Mouse (Mus musculus) thymus, adult 2 months (tissue): ENCODE measurements around the gene Fer1l4. TPM values are rescaled to one million over a fixed set of nuclear protein-coding genes. Genes with fewer than 3 reads are reported as not detected.

Experiments
- DNase-seq: peaks from one replicate; pipeline ENCODE4 v3.0.0; 2021
- H3K27ac ChIP-seq: fragments of 200-500 bp; 2 replicates; pipeline ENCODE4 v1.5.1; 2012; ENCODE audit warnings: low read length, control low read depth; ENCODE audit not compliant: control insufficient read depth, insufficient read depth
- H3K27me3 ChIP-seq: fragments of 200-500 bp; 2 replicates; pipeline ENCODE4 v1.6.1; 2012; ENCODE audit warnings: mild to moderate bottlenecking, low read length, moderate library complexity, mixed read lengths; ENCODE audit not compliant: control insufficient read depth, insufficient read depth
- H3K36me3 ChIP-seq: fragments of 200-500 bp; 2 replicates; pipeline ENCODE4 v1.6.1; 2012; ENCODE audit warnings: mild to moderate bottlenecking, low read length, moderate library complexity; ENCODE audit not compliant: control insufficient read depth, insufficient read depth
- H3K4me1 ChIP-seq: fragments of 200-500 bp; replicated peaks from 2 replicates; pipeline ENCODE4 v1.6.1; 2012; ENCODE audit warnings: low read length; ENCODE audit not compliant: control insufficient read depth, insufficient read depth
- H3K4me3 ChIP-seq: fragments of 200-500 bp; 2 replicates; pipeline ENCODE4 v1.5.1; 2012; ENCODE audit warnings: mild to moderate bottlenecking, low read length, control low read depth, moderate library complexity; ENCODE audit not compliant: control insufficient read depth, insufficient read depth
- CTCF ChIP-seq: fragments of 200-500 bp; IDR thresholded peaks from 2 replicates; pipeline ENCODE4 v1.5.1; 2012; ENCODE audit warnings: mild to moderate bottlenecking, control low read depth, low read length, moderate library complexity, borderline replicate concordance; ENCODE audit not compliant: control insufficient read depth, poor library complexity, insufficient read depth; ENCODE audit errors: extremely low read depth
- POLR2A ChIP-seq: fragments of 200-500 bp; IDR thresholded peaks from 2 replicates; pipeline ENCODE4 v1.6.1; 2012; ENCODE audit warnings: mild to moderate bottlenecking, low read length, control low read depth, moderate library complexity; ENCODE audit not compliant: control insufficient read depth, poor library complexity, insufficient read depth; ENCODE audit errors: extremely low read depth
- WGBS: fragments of 180-500 bp; shearing (Covaris S2); methylation state at CpG from one replicate; pipeline ENCODE4 v1.1.7; 2018; 5-methylcytosine and 5-hydroxymethylcytosine counted together
- polyA plus RNA-seq: library from polyadenylated mRNA; depleted of rRNA; stranded (reverse); fragments of >200 nt; gene quantifications from 2 replicates; pipeline ENCODE4 v1.2.3, GENCODE M21; 2012

Gene Fer1l4
- polyA plus RNA-seq, 1 experiment = 0.22 TPM

DNA sequence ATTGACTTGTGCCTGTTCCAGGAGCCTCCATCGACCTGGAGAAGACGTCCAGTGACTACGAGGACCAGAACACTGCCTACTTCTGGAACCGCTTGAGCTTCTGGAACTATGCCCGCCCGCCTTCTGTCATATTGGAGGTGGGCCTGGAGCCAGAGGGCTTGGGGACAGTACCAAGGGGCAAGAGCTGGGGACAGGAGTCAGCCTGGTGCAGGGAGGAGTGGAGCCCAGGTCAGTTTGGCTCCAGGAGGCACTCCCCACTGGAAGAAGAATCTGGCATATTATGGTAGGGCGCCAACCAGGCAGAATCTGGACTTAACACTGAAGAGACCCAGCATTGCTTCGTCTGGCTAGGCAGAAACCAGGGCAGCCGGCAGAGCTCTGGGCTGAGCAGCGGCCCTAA lies 15.2 kb upstream of the Fer1l4 start:
- no peak for TF ChIP-seq CTCF
- no peak for TF ChIP-seq POLR2A
- Histone ChIP-seq H3K27me3 (no peaks in the 10 kb centered on the region), H3K27ac (no peak overlapping the region), H3K36me3 (peaks cover 9% of the 10 kb centered on the region), H3K4me3 (no peak overlapping the region), H3K4me1 (peaks cover 5% of the 10 kb centered on the region)
- WGBS = 98% methylated on average over 10 of the region's 10 CpGs
- no peak for DNase-seq

DNA sequence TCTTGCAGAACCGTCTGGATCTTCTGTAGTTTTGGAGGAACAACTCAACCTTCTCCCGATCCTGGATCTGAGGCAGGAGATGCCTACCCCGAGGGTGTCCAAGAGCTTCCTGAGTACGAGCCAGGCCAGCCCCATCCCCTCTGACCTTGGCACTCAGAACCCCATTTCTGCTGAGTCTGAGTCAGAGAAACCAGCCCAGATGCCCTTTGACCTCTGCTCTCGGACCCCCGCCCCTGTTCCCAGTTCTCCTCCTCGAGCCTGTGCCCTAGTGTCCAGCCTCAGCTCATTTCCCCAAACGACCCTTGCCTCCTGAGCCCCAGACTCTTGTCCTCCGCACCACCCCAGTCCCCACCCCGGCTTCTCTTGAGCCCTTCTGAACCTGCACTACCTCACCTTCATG lies 13.4 kb upstream of the Fer1l4 start:
- Histone ChIP-seq H3K36me3 (no peaks in the 10 kb centered on the region), H3K4me1 (peaks cover 5% of the 10 kb centered on the region), H3K4me3 (no peak overlapping the region), H3K27ac (no peak overlapping the region), H3K27me3 (no peaks in the 10 kb centered on the region)
- TF ChIP-seq CTCF = no peak
- 70% methylated on average over 10 of the region's 10 CpGs for WGBS
- DNase-seq = no peak

DNA sequence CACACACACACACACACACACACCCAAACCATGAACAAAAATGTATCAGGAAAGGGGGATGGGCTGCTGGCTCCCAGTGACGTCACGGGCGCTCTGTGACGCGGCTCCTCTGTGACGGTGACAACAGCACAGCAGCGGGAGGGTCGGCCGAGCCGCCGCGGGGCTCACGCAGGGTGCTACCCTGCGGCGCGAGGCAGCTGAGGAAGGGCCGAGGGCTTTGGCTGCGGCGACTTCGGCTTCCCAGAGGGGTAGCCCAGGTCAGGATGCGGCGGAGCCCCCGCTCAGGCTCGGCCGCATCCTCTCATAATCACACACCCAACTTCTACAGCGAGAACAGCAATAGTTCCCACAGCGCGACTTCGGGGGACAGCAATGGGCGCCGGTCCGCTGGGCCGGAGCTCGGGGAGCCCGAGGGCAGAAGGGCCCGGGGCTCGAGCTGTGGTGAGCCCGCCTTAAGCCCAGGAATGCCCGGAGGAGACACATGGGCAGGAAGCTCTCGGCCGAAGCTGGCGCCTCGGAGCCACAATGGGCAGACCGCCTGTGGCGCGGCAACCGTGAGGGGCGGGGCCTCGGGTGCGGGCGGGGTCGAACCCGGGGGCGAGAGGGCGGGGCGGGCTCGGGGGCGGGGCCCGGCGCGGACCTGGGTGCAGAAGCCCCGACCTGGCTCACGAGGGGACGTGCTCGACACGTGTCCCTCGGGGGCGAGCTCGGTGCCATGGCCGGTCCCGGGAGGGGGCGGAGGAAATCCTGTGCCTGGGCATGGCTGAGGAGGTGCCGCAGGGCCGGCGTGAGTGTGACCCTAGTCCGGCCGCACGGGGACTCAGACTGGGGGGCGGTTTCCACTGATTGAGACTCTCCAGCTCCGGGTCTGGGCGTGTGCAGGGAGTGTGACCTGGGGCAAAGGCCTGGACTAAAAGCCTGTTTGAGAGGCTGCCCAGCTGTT lies 12.6 kb upstream of the Fer1l4 start, which contains the start of gene Spag4:
Gene Spag4 (plus strand): TSS at position 77 of the 943 bp plus-strand sequence.
- TF ChIP-seq POLR2A = no peak
- no peak for TF ChIP-seq CTCF
- H3K27me3 ChIP-seq = no peaks in the 10 kb centered on the region
- H3K27ac ChIP-seq = no peak within 1 kb of the TSS
- no peaks in the 10 kb centered on the region for H3K36me3 ChIP-seq
- peak; percentile 77 for DNase-seq
- H3K4me1 ChIP-seq = peaks cover 5% of the 10 kb centered on the region
- H3K4me3 ChIP-seq = peak within 1 kb of the TSS; percentile 72
- WGBS = under 1% methylated on average over 80 of the region's 81 CpGs

DNA sequence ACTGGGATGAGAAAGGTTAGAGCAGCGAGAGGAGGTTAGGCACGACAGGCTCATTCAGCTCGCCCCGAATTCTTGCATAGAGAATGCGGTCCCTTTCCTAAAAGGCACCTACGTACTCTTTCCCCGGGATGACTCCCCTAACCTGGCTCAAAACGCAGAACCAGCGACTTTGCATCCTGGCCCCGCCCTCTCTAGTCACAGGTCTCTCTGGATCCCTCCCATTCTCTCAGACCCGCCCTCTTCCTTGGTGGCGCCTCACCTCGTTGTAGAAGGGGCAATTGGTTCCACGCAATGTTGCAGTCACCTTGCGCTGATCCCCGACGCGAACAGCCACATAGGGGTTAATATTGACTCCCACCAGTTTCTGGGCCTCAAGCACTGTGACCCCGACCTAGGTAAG lies 4.8 kb downstream of the Fer1l4 start:
- DNase-seq = peak; percentile 37
- WGBS = 15% methylated on average over 19 of the region's 19 CpGs
- Histone ChIP-seq H3K4me1 (peaks cover 7% of the 10 kb centered on the region), H3K36me3 (no peaks in the 10 kb centered on the region), H3K4me3 (no peak overlapping the region), H3K27me3 (0 out of 2 replicates have a peak, but pooled peaks cover 2% of the 10 kb centered on the region), H3K27ac (no peak overlapping the region)
- TF ChIP-seq POLR2A (no peak), CTCF (no peak)

DNA sequence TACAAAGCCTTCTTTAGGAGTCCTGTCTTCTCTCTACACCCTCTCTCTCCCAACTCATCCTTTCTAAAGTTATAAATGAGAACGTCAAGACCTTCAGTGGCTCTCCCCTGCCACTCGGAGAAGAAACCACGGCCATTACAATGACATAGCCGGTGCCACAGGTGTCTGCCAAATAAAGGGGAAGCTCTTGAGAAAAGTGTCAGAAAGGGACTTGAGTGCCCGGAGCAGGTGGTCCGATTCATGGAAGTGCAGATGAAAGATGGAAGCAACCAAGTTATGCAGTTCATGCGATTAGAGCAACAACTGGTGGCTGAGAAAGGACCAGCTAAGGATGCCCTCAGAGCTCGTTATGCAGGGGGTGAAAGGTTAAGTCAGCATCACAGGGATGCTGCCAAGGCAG lies 9.8 kb downstream of the Fer1l4 start:
- Histone ChIP-seq H3K36me3 (no peaks in the 10 kb centered on the region), H3K4me3 (no peak overlapping the region), H3K27ac (no peak overlapping the region), H3K4me1 (peaks cover 4% of the 10 kb centered on the region), H3K27me3 (no peaks in the 10 kb centered on the region)
- 52% methylated on average over 8 of the region's 8 CpGs for WGBS
- no peak for DNase-seq
- TF ChIP-seq CTCF (no peak), POLR2A (no peak)

DNA sequence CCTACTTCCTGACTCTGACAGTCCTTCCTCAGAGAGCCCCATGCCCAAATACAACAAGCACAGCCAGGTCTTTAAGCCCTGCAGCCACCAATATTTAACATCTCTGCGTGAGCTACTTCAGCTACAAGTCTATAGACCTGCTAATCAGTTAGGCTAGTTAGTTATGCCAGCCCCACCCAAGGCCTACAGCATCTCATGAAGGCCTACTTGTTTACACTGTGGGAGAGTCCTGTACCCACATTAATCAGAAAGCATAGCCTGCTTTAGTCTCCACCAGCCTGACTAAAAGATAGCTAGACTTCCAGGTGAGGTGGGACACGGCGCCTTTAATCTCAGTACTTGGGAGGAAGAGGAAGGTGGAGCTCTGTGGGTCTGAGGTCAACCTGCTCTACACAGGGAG lies 13.4 kb downstream of the Fer1l4 start:
- WGBS = 75% methylated on average over 3 of the region's 3 CpGs
- Histone ChIP-seq H3K36me3 (no peaks in the 10 kb centered on the region), H3K4me1 (no peaks in the 10 kb centered on the region), H3K4me3 (no peak overlapping the region), H3K27me3 (no peaks in the 10 kb centered on the region), H3K27ac (no peak overlapping the region)
- DNase-seq = no peak
- TF ChIP-seq CTCF (no peak), POLR2A (no peak)
